Mouse (Mus musculus) hindbrain, embryonic 12.5 days (tissue): ENCODE results near the gene Pkhd1. TPM values are rescaled to one million over a fixed set of nuclear protein-coding genes. Genes with fewer than 3 reads are reported as not detected.

ENCODE experiments used
- ATAC-seq: fragments of 200-750 bp; cut with Nextera tagmentation; 2 replicates; pipeline ENCODE4 v1.8.0; 2017; ENCODE audit warnings: moderate TSS enrichment; ENCODE audit not compliant: low FRiP score
- H3K27ac ChIP-seq: fragments of 300-500 bp; sonication (generic); 2 replicates; pipeline ENCODE4 v1.5.1; 2016; ENCODE audit warnings: mild to moderate bottlenecking
- H3K27me3 ChIP-seq: fragments of 300-500 bp; sonication (generic); 2 replicates; pipeline ENCODE4 v1.6.1; 2016; ENCODE audit warnings: mild to moderate bottlenecking
- H3K36me3 ChIP-seq: fragments of 300-500 bp; sonication (generic); 2 replicates; pipeline ENCODE4 v1.6.1; 2016; ENCODE audit warnings: mild to moderate bottlenecking
- H3K4me1 ChIP-seq: fragments of 300-500 bp; sonication (generic); 2 replicates; pipeline ENCODE4 v1.6.1; 2016
- H3K4me2 ChIP-seq: fragments of 300-500 bp; sonication (generic); replicated peaks from 2 replicates; pipeline ENCODE4 v1.6.1; 2016; ENCODE audit warnings: mild to moderate bottlenecking
- H3K4me3 ChIP-seq: fragments of 300-500 bp; sonication (generic); 2 replicates; pipeline ENCODE4 v1.5.1; 2016; ENCODE audit warnings: mild to moderate bottlenecking
- H3K9ac ChIP-seq: fragments of 300-500 bp; sonication (generic); 2 replicates; pipeline ENCODE4 v1.6.1; 2016; ENCODE audit warnings: mild to moderate bottlenecking, moderate library complexity
- H3K9me3 ChIP-seq: fragments of 300-500 bp; sonication (generic); replicated peaks from 2 replicates; pipeline ENCODE4 v1.6.1; 2016; ENCODE audit warnings: mild to moderate bottlenecking
- WGBS: fragments of 180-500 bp; shearing (Covaris S2); methylation state at CpG from one replicate; pipeline ENCODE4 v1.1.7; 2016; 5-methylcytosine and 5-hydroxymethylcytosine counted together
- polyA plus RNA-seq: library from polyadenylated mRNA; unstranded; fragments of >200 nt; fragmentation: Nextera tagmentation; extraction: Ambion mirVana; gene quantifications from 2 replicates; pipeline ENCODE4 v1.2.1, GENCODE M21; 2016

Gene Pkhd1
- 0.01 TPM in 1 of 2 replicates, not detected in the other for polyA plus RNA-seq

GRCm38 (mm10) chr1:20617849-20618530 is at the start of gene Pkhd1:
Pkhd1 (minus strand) TSS chr1:20618064.
- Histone ChIP-seq H3K36me3 (no peaks in the 10 kb centered on the region), H3K27ac (no peak within 1 kb of the TSS), H3K9me3 (no peaks in the 10 kb centered on the region), H3K9ac (no peak within 1 kb of the TSS), H3K4me1 (no peaks in the 10 kb centered on the region), H3K4me2 (no peak within 1 kb of the TSS), H3K27me3 (no peaks in the 10 kb centered on the region), H3K4me3 (no peak within 1 kb of the TSS)
- WGBS, result 77% methylated on average over 10 of the region's 10 CpGs
- ATAC-seq, result no peak

GRCm38 (mm10) chr1:20667567-20667966 is 49.7 kb upstream of the Pkhd1 start:
- no peaks in the 10 kb centered on the region for H3K27me3 ChIP-seq
- no peaks in the 10 kb centered on the region for H3K4me1 ChIP-seq

DNA sequence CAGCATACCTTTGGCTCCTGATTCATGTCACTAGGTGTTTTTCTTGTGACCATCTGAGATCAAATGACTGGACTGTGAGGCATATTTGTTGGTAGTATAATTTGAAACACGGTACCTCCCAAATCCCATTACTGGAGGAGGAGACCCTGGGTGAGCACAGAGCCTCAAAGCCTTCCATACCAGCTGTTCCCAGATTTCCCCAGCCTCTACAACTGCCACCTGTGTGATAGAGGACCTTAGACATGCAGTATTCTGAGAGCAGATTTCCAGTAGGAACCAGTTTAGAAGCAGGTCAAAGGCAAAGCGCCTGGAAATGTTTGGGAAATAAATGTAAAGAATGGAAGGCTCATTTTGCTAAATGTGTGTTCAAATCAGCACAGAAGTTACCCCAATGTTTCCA is 48.4 kb upstream of the Pkhd1 start:
- no peak for ATAC-seq
- no peaks in the 10 kb centered on the region for H3K4me1 ChIP-seq

More at GRCm38 (mm10) chr1:20667567-20667966, 49.7 kb upstream of the Pkhd1 start:
- ATAC-seq, result no peak
- WGBS, result 78% methylated on average over 7 of the region's 7 CpGs
- Histone ChIP-seq H3K36me3 (no peaks in the 10 kb centered on the region), H3K9ac (no peak overlapping the region), H3K27ac (no peak overlapping the region), H3K9me3 (no peaks in the 10 kb centered on the region), H3K4me2 (no peak overlapping the region), H3K4me3 (no peak overlapping the region)

DNA sequence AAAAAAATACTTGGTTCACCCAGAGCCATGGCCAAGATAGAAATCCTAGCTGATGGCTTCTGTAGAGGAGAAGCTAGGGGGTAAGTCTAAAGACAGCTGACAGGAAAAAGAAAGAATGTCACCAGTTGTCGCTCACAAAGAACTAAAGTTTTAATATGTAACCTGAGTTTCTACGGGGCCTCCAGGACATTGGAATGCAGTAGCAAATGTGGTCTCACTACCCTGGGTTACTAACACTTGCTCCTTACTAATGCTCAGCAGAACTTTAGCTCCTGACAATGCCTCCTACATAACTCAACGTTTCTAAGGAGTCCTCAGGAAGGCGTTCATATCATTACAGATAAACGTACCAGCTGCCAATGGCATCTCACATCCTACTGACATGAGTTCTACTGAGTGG is 37.2 kb upstream of the Pkhd1 start:
- no peak overlapping the region for H3K4me2 ChIP-seq
- ATAC-seq, result no peak
- no peak overlapping the region for H3K4me3 ChIP-seq
- 67% methylated on average over 5 of the region's 5 CpGs for WGBS
- H3K27ac ChIP-seq, result no peak overlapping the region
- no peaks in the 10 kb centered on the region for H3K27me3 ChIP-seq
- H3K9me3 ChIP-seq, result no peaks in the 10 kb centered on the region
- no peaks in the 10 kb centered on the region for H3K4me1 ChIP-seq
- H3K9ac ChIP-seq, result no peak overlapping the region
- no peaks in the 10 kb centered on the region for H3K36me3 ChIP-seq

More for the DNA sequence above, 48.4 kb upstream of the Pkhd1 start:
- no peaks in the 10 kb centered on the region for H3K27me3 ChIP-seq
- H3K4me2 ChIP-seq, result no peak overlapping the region
- H3K4me3 ChIP-seq, result no peak overlapping the region
- no peak overlapping the region for H3K27ac ChIP-seq
- no peak overlapping the region for H3K9ac ChIP-seq
- H3K9me3 ChIP-seq, result no peaks in the 10 kb centered on the region
- H3K36me3 ChIP-seq, result no peaks in the 10 kb centered on the region
- 90% methylated on average over 2 of the region's 2 CpGs for WGBS

DNA sequence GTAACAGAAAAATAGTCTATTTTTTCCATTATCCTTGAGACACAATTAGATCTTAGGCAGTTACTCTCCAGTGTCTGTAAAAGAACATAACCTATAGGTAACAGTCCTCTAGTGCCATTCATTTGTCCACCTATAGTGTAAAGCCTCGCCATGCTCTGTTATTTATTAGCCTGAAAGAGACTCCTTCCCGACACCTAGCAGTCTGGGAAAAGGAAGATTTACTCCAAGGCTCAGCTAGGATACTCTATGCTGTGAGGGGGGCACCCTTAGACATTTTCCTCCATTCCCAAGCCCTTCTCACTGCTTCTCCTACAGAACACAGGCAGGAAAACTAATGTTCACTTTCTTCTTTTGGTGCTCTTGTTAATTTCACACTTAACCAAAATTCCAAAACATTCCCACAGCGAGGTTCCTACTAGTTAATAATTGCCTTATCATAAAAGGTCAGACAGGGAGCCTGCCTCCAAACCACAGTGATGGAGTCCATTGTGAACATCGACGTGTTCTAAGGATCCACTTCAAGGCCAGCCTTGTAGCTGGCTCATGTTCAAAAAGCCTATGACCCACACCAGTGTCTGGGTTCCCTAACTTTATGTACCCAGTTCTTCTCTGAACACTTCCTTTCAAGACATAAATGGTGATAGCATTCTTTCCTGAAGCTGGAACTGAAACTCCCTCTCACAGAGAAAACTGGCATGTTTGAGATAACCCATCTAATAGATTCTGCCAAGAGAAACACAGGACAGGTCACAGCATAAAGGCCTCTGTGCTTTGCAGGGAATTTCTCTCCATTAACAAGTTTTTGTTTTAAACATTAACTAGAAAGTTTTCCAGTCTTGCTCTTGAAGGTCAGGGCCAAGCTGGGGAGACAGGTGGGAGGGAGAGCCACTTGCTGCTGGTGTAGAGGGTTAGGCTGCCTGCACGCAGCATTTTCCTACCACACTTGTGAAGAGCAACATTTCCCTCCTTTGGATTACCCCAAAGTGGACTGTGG is 35.9 kb upstream of the Pkhd1 start:
- Histone ChIP-seq H3K4me2 (no peak overlapping the region), H3K27ac (no peak overlapping the region), H3K9me3 (no peaks in the 10 kb centered on the region), H3K4me1 (no peaks in the 10 kb centered on the region), H3K9ac (no peak overlapping the region), H3K36me3 (no peaks in the 10 kb centered on the region), H3K4me3 (no peak overlapping the region), H3K27me3 (no peaks in the 10 kb centered on the region)
- WGBS, result 73% methylated on average over 6 of the region's 6 CpGs
- ATAC-seq, result no peak

DNA sequence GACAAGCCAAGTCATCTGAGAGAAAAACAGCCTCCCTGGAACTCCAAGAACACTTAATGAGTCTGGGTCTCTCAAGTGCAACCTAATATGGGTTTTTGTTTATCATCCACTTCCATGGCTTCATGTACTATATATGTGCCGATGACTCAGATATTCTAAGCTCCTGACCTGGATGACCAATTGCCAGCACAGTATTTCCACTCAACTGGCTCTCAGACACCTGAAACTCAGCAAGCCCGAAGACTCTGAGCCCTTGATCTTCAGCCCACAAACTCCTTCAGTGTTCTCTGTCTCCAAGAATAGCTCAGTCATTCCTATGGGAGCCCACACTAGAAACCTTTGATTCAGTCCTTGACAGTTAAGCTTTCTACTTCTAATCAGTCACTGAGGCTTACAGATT is 17.0 kb upstream of the Pkhd1 start:
- no peak for ATAC-seq
- H3K27ac ChIP-seq, result no peak overlapping the region

DNA sequence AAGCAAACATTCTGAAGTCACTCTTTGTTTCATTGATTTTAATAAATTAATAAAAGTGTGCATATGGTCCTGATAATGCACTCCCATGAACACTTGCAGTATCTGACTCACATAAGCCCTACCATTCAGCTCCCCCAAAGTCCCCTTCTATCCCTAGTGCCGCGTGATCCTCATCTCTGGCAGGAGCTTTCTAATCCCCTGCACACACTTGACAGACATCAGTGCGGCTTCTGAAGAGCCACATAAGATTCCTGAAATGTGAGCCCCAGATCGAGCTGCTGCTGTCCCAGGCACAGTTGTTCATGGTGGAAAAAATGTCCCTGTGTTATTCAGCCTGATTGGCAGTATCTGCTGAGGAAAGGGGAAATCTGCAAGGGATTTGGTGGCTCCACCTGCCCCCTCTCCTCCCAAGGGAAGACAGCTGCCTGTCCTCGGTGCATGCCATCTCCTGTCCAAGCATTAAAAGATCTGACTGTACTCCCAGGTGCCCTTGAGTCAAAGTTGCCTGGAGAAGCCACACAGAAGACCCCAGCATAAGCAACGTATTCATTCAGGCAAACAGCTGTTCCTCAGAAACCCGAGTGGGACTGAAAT is 15.5 kb upstream of the Pkhd1 start:
- H3K9me3 ChIP-seq, result no peaks in the 10 kb centered on the region
- H3K36me3 ChIP-seq, result no peaks in the 10 kb centered on the region
- H3K9ac ChIP-seq, result no peak overlapping the region
- WGBS, result 77% methylated on average over 7 of the region's 7 CpGs
- H3K4me2 ChIP-seq, result no peak overlapping the region
- no peak overlapping the region for H3K27ac ChIP-seq
- no peaks in the 10 kb centered on the region for H3K27me3 ChIP-seq
- no peaks in the 10 kb centered on the region for H3K4me1 ChIP-seq
- no peak for ATAC-seq
- no peak overlapping the region for H3K4me3 ChIP-seq

More for the DNA sequence above, 17.0 kb upstream of the Pkhd1 start:
- Histone ChIP-seq H3K9ac (no peak overlapping the region), H3K9me3 (no peaks in the 10 kb centered on the region), H3K4me3 (no peak overlapping the region), H3K27me3 (no peaks in the 10 kb centered on the region), H3K4me1 (no peaks in the 10 kb centered on the region), H3K36me3 (no peaks in the 10 kb centered on the region), H3K4me2 (no peak overlapping the region)
- WGBS, result 86% methylated on average over 2 of the region's 2 CpGs

GRCm38 (mm10) chr1:20624564-20624963 is 6.7 kb upstream of the Pkhd1 start:
- Histone ChIP-seq H3K4me3 (no peak overlapping the region), H3K9ac (no peak overlapping the region), H3K36me3 (no peaks in the 10 kb centered on the region), H3K27ac (no peak overlapping the region), H3K27me3 (no peaks in the 10 kb centered on the region), H3K9me3 (no peaks in the 10 kb centered on the region), H3K4me2 (no peak overlapping the region), H3K4me1 (no peaks in the 10 kb centered on the region)
- 91% methylated on average over 3 of the region's 3 CpGs for WGBS
- ATAC-seq, result no peak

DNA sequence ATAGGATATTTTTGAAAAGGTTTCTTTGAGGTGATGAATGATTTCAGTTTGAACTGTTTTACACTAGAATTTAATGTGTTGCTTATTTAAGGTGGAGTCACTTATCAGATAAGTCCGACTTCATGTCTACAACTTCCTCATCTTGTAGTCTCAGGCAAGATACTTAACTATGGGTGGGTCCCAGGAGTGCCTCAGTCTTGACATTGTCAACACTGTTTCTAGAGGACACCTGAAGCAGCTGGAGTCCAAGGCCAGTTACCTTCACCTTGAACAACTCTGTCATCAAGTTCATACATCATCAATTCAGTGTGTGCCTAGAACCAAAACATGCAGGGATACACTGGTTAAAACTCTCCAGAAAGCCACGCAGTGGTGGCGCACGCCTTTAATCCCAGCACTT is 5.5 kb upstream of the Pkhd1 start:
- 93% methylated on average over 4 of the region's 4 CpGs for whole genome bisulfite sequencing

DNA sequence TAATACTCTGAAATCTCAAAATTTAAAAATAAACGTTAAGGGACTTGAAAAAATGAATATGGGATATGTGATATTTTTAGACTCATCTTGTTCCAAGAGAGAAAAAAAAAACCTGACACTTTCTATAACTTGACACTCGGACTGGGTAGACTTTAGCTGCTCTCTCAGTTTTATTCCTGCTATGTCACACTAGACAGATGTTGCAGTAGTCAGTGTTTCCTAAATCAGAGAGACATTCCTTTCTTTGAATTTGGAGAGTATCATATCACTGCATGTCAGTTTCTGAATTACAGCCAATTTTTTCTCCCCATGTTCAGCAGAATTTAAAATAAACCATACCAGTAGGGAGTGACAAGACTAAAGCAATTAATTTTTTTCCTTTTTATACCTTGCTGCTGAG is 2.7 kb upstream of the Pkhd1 start:
- 74% methylated on average over 2 of the region's 2 CpGs for WGBS
- Histone ChIP-seq H3K27me3 (no peaks in the 10 kb centered on the region), H3K9ac (no peak overlapping the region), H3K4me2 (no peak overlapping the region), H3K9me3 (no peaks in the 10 kb centered on the region), H3K4me3 (no peak overlapping the region), H3K27ac (no peak overlapping the region), H3K4me1 (no peaks in the 10 kb centered on the region), H3K36me3 (no peaks in the 10 kb centered on the region)
- no peak for ATAC-seq

More for the DNA sequence above, 5.5 kb upstream of the Pkhd1 start:
- H3K4me2 ChIP-seq, result no peak overlapping the region
- no peaks in the 10 kb centered on the region for H3K9me3 ChIP-seq
- H3K36me3 ChIP-seq, result no peaks in the 10 kb centered on the region
- no peaks in the 10 kb centered on the region for H3K27me3 ChIP-seq
- H3K9ac ChIP-seq, result no peak overlapping the region
- no peak overlapping the region for H3K27ac ChIP-seq
- H3K4me3 ChIP-seq, result no peak overlapping the region
- H3K4me1 ChIP-seq, result no peaks in the 10 kb centered on the region
- ATAC-seq, result no peak

GRCm38 (mm10) chr1:20619363-20619762 is 1.5 kb upstream of the Pkhd1 start:
- no peak overlapping the region for H3K4me2 ChIP-seq
- H3K9me3 ChIP-seq, result no peaks in the 10 kb centered on the region
- H3K4me3 ChIP-seq, result no peak overlapping the region
- H3K27ac ChIP-seq, result no peak overlapping the region
- no peaks in the 10 kb centered on the region for H3K36me3 ChIP-seq
- 65% methylated on average over 3 of the region's 3 CpGs for WGBS
- H3K27me3 ChIP-seq, result no peaks in the 10 kb centered on the region
- ATAC-seq, result no peak
- H3K9ac ChIP-seq, result no peak overlapping the region
- H3K4me1 ChIP-seq, result no peaks in the 10 kb centered on the region

DNA sequence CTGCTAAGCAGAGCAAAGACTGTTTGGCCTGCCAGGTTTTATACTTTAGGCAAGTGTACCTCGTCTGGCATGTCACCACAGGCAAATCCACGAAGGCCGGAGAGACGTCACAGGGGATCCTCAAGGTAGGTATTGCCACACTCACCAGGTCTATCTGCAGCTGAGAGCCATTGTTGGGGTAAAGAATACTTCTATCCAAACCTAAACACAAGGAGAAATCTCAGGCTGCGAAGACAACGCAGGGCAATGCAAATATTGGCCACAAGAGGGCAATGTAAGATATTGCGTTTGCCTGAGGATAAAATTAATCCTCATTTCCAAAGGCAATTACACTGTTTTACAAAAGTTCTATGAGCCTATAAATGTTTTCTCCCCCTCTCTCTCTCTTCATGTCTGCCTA is 5.2 kb downstream of the Pkhd1 start:
- Histone ChIP-seq H3K9ac (no peak overlapping the region), H3K4me1 (no peaks in the 10 kb centered on the region), H3K36me3 (no peaks in the 10 kb centered on the region), H3K4me3 (no peak overlapping the region), H3K4me2 (no peak overlapping the region), H3K27ac (no peak overlapping the region), H3K9me3 (no peaks in the 10 kb centered on the region), H3K27me3 (no peaks in the 10 kb centered on the region)
- 28% methylated on average over 7 of the region's 7 CpGs for WGBS
- ATAC-seq, result no peak
